Mouse (Mus musculus) megakaryocyte progenitor cell, adult 5-6 weeks (primary cell): ENCODE results near the gene C1qtnf12. TPM values are rescaled to one million over a fixed set of nuclear protein-coding genes. Genes with fewer than 3 reads are reported as not detected.
A peak's percentile ranks its signal among the peaks of the same experiment; 100 is the strongest.

Source experiments
- ATAC-seq: replicated peaks from 2 replicates; pipeline ENCODE4 v1.8.0; 2016; ENCODE audit warnings: mild to moderate bottlenecking, moderate TSS enrichment, inconsistent platforms; ENCODE audit not compliant: poor library complexity
- total RNA-seq, 2 experiments: library from RNA; stranded (forward) in 1 of 2; stranded (reverse) in 1 of 2; fragments of 157-497, 149-512 nt in 1 of 2; fragments of 200-1000 nt in 1 of 2; gene quantifications; 2 replicates each; pipeline versions ENCODE4 v1.2.3 to v1.2.4; 2015 to 2017

The C1qtnf12 gene
- total RNA-seq, 2 experiments from 2014 or later = 30.6 to 126 TPM

GRCm38 (mm10) chr4:155992906-155993547 is 30.9 kb downstream of the C1qtnf12 start:
- ATAC-seq = peak; percentile 64

GRCm38 (mm10) chr4:155993606-155994005 is 31.5 kb downstream of the C1qtnf12 start:
- no peak for ATAC-seq

- no peak for ATAC-seq
Observed at GRCm38 (mm10) chr4:156004109-156004508, 42.0 kb downstream of the C1qtnf12 start.

DNA sequence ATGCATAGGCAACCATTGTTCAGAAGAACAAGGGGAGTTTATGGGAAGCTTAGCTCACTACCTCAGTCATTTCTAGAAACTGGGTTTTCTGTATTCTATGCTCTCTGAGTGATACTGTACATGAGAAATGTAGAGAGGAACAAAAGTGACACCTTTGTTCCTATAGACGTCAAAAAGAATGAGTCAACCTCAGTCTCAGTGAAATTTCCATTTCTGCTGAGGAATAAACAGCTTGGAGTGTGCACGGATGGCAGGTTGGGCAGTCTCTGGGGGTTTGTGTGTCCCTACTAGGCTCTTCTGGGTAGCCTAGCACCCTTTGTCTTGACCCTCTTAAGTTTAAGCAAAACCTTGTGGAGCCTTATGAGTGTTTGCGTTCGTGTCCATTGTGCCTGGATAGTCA is 46.3 kb downstream of the C1qtnf12 start:
- no peak for ATAC-seq

GRCm38 (mm10) chr4:156013637-156014036 is 51.5 kb downstream of the C1qtnf12 start, which contains the start of gene Tnfrsf4:
Gene Tnfrsf4, plus strand, starts transcription at chr4:156013843.
- no peak for ATAC-seq

GRCm38 (mm10) chr4:156014436-156014835 is 52.3 kb downstream of the C1qtnf12 start:
- no peak for ATAC-seq

Other genes with a start within 250 kb of the C1qtnf12 start
- gene Tmem240, start 227.5 kb upstream of the C1qtnf12 start, total RNA-seq (2015) = 0.37 and 0.44 TPM in 2 replicates
- gene Tmem240, start 227.5 kb upstream of the C1qtnf12 start, total RNA-seq (2017) = 0.04 and 0.57 TPM in 2 replicates
- gene Atad3a, start 201.2 kb upstream of the C1qtnf12 start, total RNA-seq (2015) = 57.0 and 58.9 TPM in 2 replicates
- 69.8 and 90.6 TPM in 2 replicates for gene Atad3a, start 201.2 kb upstream of the C1qtnf12 start, total RNA-seq (2017)
- gene Vwa1, start 187.6 kb upstream of the C1qtnf12 start, total RNA-seq (2015) = 0.22 and 0.37 TPM in 2 replicates
- gene Vwa1, start 187.6 kb upstream of the C1qtnf12 start, total RNA-seq (2017) = 0.24 and 0.42 TPM in 2 replicates
- not detected in 2 replicates for gene Tmem88b, start 176.4 kb upstream of the C1qtnf12 start, total RNA-seq (2015)
- not detected in 2 replicates for gene Tmem88b, start 176.4 kb upstream of the C1qtnf12 start, total RNA-seq (2017)
- not detected in 2 replicates for gene Ankrd65, start 171.9 kb upstream of the C1qtnf12 start, total RNA-seq (2015)
- not detected in 2 replicates for gene Ankrd65, start 171.9 kb upstream of the C1qtnf12 start, total RNA-seq (2017)
- 203 and 210 TPM in 2 replicates for gene Mrpl20, start 159.4 kb upstream of the C1qtnf12 start, total RNA-seq (2015)
- gene Mrpl20, start 159.4 kb upstream of the C1qtnf12 start, total RNA-seq (2017) = 70.0 and 102 TPM in 2 replicates
- gene Ccnl2, start 149.8 kb upstream of the C1qtnf12 start, total RNA-seq (2015) = 54.0 and 63.6 TPM in 2 replicates
- 80.8 and 88.0 TPM in 2 replicates for gene Ccnl2, start 149.8 kb upstream of the C1qtnf12 start, total RNA-seq (2017)
- 107 and 111 TPM in 2 replicates for gene Aurkaip1, start 131.0 kb upstream of the C1qtnf12 start, total RNA-seq (2015)
- 128 and 137 TPM in 2 replicates for gene Aurkaip1, start 131.0 kb upstream of the C1qtnf12 start, total RNA-seq (2017)
- gene Mxra8, start 122.6 kb upstream of the C1qtnf12 start, total RNA-seq (2015) = not detected in 2 replicates
- gene Mxra8, start 122.6 kb upstream of the C1qtnf12 start, total RNA-seq (2017) = not detected in 2 replicates
- gene Dvl1, start 114.9 kb upstream of the C1qtnf12 start, total RNA-seq (2015) = 9.6 and 9.9 TPM in 2 replicates
- 12.8 and 13.0 TPM in 2 replicates for gene Dvl1, start 114.9 kb upstream of the C1qtnf12 start, total RNA-seq (2017)
- 0.07 and 0.10 TPM in 2 replicates for gene Tas1r3, start 99.0 kb upstream of the C1qtnf12 start, total RNA-seq (2015)
- gene Tas1r3, start 99.0 kb upstream of the C1qtnf12 start, total RNA-seq (2017) = 0.17 TPM in 2 replicates
- gene Cptp, start 92.9 kb upstream of the C1qtnf12 start, total RNA-seq (2015) = 7.6 and 7.8 TPM in 2 replicates
- gene Cptp, start 92.9 kb upstream of the C1qtnf12 start, total RNA-seq (2017) = 8.8 and 9.2 TPM in 2 replicates
- gene Ints11, start 92.8 kb upstream of the C1qtnf12 start, total RNA-seq (2015) = 26.8 and 47.5 TPM in 2 replicates
- gene Ints11, start 92.8 kb upstream of the C1qtnf12 start, total RNA-seq (2017) = 28.5 and 35.9 TPM in 2 replicates
- 18.7 and 22.5 TPM in 2 replicates for gene Pusl1, start 70.5 kb upstream of the C1qtnf12 start, total RNA-seq (2015)
- 19.3 and 33.7 TPM in 2 replicates for gene Pusl1, start 70.5 kb upstream of the C1qtnf12 start, total RNA-seq (2017)
- gene Acap3, start 70.5 kb upstream of the C1qtnf12 start, total RNA-seq (2015) = 7.9 and 8.3 TPM in 2 replicates
- 6.2 and 6.7 TPM in 2 replicates for gene Acap3, start 70.5 kb upstream of the C1qtnf12 start, total RNA-seq (2017)
- gene Ube2j2, start 18.5 kb upstream of the C1qtnf12 start, total RNA-seq (2015) = 60.5 and 84.8 TPM in 2 replicates
- gene Ube2j2, start 18.5 kb upstream of the C1qtnf12 start, total RNA-seq (2017) = 97.5 and 98.7 TPM in 2 replicates
- gene B3galt6, start 30.3 kb downstream of the C1qtnf12 start, total RNA-seq (2015) = 10.5 and 10.6 TPM in 2 replicates
- gene B3galt6, start 30.3 kb downstream of the C1qtnf12 start, total RNA-seq (2017) = 11.4 and 12.9 TPM in 2 replicates
- gene Sdf4, start 30.6 kb downstream of the C1qtnf12 start, total RNA-seq (2015) = 52.6 and 54.4 TPM in 2 replicates
- gene Sdf4, start 30.6 kb downstream of the C1qtnf12 start, total RNA-seq (2017) = 188 and 205 TPM in 2 replicates
- gene Tnfrsf4, start 51.5 kb downstream of the C1qtnf12 start, total RNA-seq (2015) = 1.6 and 2.0 TPM in 2 replicates
- 0.37 and 0.57 TPM in 2 replicates for gene Tnfrsf4, start 51.5 kb downstream of the C1qtnf12 start, total RNA-seq (2017)
- gene Tnfrsf18, start 63.8 kb downstream of the C1qtnf12 start, total RNA-seq (2015) = 0.76 and 4.5 TPM in 2 replicates
- 1.9 and 2.0 TPM in 2 replicates for gene Tnfrsf18, start 63.8 kb downstream of the C1qtnf12 start, total RNA-seq (2017)
- not detected in 2 replicates for gene Ttll10, start 97.1 kb downstream of the C1qtnf12 start, total RNA-seq (2015)
- not detected in 2 replicates for gene Ttll10, start 97.1 kb downstream of the C1qtnf12 start, total RNA-seq (2017)
- 16.9 and 24.7 TPM in 2 replicates for gene 9430015G10Rik, start 147.7 kb downstream of the C1qtnf12 start, total RNA-seq (2015)
- 28.3 and 33.7 TPM in 2 replicates for gene 9430015G10Rik, start 147.7 kb downstream of the C1qtnf12 start, total RNA-seq (2017)
- 0.22 and 0.27 TPM in 2 replicates for gene Rnf223, start 168.2 kb downstream of the C1qtnf12 start, total RNA-seq (2015)
- 0.25 TPM in 1 of 2 replicates, not detected in the other for gene Rnf223, start 168.2 kb downstream of the C1qtnf12 start, total RNA-seq (2017)
- 4.8 and 5.8 TPM in 2 replicates for gene Agrn, start 235.2 kb downstream of the C1qtnf12 start, total RNA-seq (2015)
- 1.9 and 2.0 TPM in 2 replicates for gene Agrn, start 235.2 kb downstream of the C1qtnf12 start, total RNA-seq (2017)
- 1.2 and 2.1 TPM in 2 replicates for gene Isg15, start 238.5 kb downstream of the C1qtnf12 start, total RNA-seq (2015)
- 0.79 TPM in 1 of 2 replicates, not detected in the other for gene Isg15, start 238.5 kb downstream of the C1qtnf12 start, total RNA-seq (2017)
- gene AW011738, start 241.0 kb downstream of the C1qtnf12 start, total RNA-seq (2015) = 0.46 and 0.62 TPM in 2 replicates
- 0.07 and 0.12 TPM in 2 replicates for gene AW011738, start 241.0 kb downstream of the C1qtnf12 start, total RNA-seq (2017)